ENCODE assay signal across 10 mouse cellular contexts in the genomic region with DNA sequence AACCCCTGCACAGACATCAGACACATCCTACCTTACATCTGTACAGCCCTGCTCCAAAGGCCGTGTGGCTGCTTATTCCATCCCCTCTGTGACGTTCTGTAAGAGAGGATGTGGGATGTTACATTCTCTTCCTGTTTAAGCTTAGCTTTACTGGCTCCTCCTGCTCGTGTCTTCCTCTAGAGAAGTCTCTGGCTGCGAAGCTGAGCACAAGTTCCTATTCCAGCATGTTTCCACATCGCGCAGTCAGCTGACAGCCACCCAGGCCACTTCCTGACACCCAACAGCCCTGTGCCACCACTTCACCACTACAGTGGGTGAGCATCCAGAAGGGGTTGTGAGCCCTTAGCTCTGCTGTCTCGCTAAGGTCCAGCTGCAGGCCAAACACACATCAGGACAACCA. TPM values are rescaled to one million over a fixed set of nuclear protein-coding genes. Genes with fewer than 3 reads are reported as not detected.
DNase-seq lines count a peak whose midpoint lies in the region; ATAC-seq lines count a peak whose summit lies in the region.
"Had no signal": no experiment of that assay in that cellular context is flagged by ENCODE, and none has a peak within 500 bp of the region (broad histone marks: within the 10 kb centered on the region; RNA-seq: fewer than 3 reads in every experiment).

No protein-coding gene starts in this region.

- H3K4me1 ChIP-seq in heart, embryonic 11.5 days (ENCODE audit: control insufficient read depth, insufficient read depth, low read length): peaks cover 21% of the 10 kb centered on the region
- no peaks in the 10 kb centered on the region for H3K4me1 ChIP-seq in midbrain, embryonic 11.5 days (ENCODE audit: control insufficient read depth, insufficient read depth, low read length)

- ATAC-seq in heart, embryonic 11.5 days (replicated peaks; ENCODE audit: insufficient number of reproducible peaks, low FRiP score, low TSS enrichment): no peak
- peak; percentile 62 for ATAC-seq in CD4-positive, CD25-positive, alpha-beta regulatory T cell, adult 4 months
- ATAC-seq in hematopoietic stem cell, adult 5-6 weeks (replicated peaks in 1 of 2; ENCODE audit: insufficient read depth in 1 of 2, low FRiP score in 2 of 2, low TSS enrichment in 1 of 2, low read depth in 1 of 2, poor library complexity in 2 of 2, severe bottlenecking in 2 of 2): peak; percentile 76 to 78
- ATAC-seq in megakaryocyte-erythroid progenitor cell, adult 5-6 weeks (replicated peaks; ENCODE audit: low FRiP score, low TSS enrichment, poor library complexity, severe bottlenecking): no peak
- no peak for ATAC-seq in midbrain, embryonic 11.5 days (ENCODE audit: low FRiP score)
- ATAC-seq: Patski had no signal

- H3K27ac ChIP-seq in heart, embryonic 11.5 days (ENCODE audit: low read depth, low read length): 0 out of 2 replicates have a peak overlapping the region, but pooled peaks have one; percentile 17
- H3K27ac ChIP-seq in midbrain, embryonic 11.5 days (ENCODE audit: low read depth, low read length): no peak overlapping the region

- no peaks in the 10 kb centered on the region for H3K27me3 ChIP-seq in heart, embryonic 11.5 days (ENCODE audit: control insufficient read depth, insufficient read depth, low read length)
- H3K27me3 ChIP-seq in midbrain, embryonic 11.5 days (ENCODE audit: control insufficient read depth, insufficient read depth, low read length): no peaks in the 10 kb centered on the region
- H3K27me3 ChIP-seq: Patski had no signal

- intact Hi-C loops in heart, postnatal 14 days (cut with DNase I): no loop called here

- H3K9ac ChIP-seq in heart, embryonic 11.5 days (ENCODE audit: low read depth, low read length): no peak overlapping the region
- no peak overlapping the region for H3K9ac ChIP-seq in midbrain, embryonic 11.5 days (ENCODE audit: low read length)

- H3K4me3 ChIP-seq in heart, embryonic 11.5 days (ENCODE audit: low read depth, low read length): no peak overlapping the region
- no peak overlapping the region for H3K4me3 ChIP-seq in midbrain, embryonic 11.5 days (ENCODE audit: low read depth, low read length)

- H3K9me3 ChIP-seq in heart, embryonic 11.5 days (replicated peaks; ENCODE audit: control insufficient read depth, low read length): no peaks in the 10 kb centered on the region
- no peaks in the 10 kb centered on the region for H3K9me3 ChIP-seq in midbrain, embryonic 11.5 days (ENCODE audit: control insufficient read depth, low read length)

- no peaks in the 10 kb centered on the region; the same call in 1 of the 2 replicates for H3K36me3 ChIP-seq in heart, embryonic 11.5 days (ENCODE audit: control insufficient read depth, insufficient read depth, low read length)
- H3K36me3 ChIP-seq in midbrain, embryonic 11.5 days (ENCODE audit: control insufficient read depth, insufficient read depth, low read length): 0 out of 2 replicates have a peak, but pooled peaks cover 4% of the 10 kb centered on the region

- WGBS in heart, embryonic 11.5 days (ENCODE audit: insufficient replicate concordance): 63% methylated on average over 7 of the region's 7 CpGs
- WGBS in midbrain, embryonic 11.5 days: 77% methylated on average over 7 of the region's 7 CpGs

- no peak overlapping the region for H3K4me2 ChIP-seq in heart, embryonic 11.5 days
- H3K4me2 ChIP-seq in midbrain, embryonic 11.5 days: no peak overlapping the region

- DNase-seq in heart, postnatal 14 days: no peak
- DNase-seq in lung, postnatal 10 days: peak; percentile 39
- DNase-seq in left cerebral cortex, adult 11 months (ENCODE audit: low spot score): no peak
- no peak for DNase-seq in midbrain, embryonic 11.5 days (ENCODE audit: low spot score, missing footprints)
- DNase-seq: kidney, adult 18-20 months had no signal

RNA-seq across cellular contexts. Expression of a gene that starts 37.2 kb away (rescaled TPM):
- polyA plus RNA-seq in heart, embryonic 11.5 days (2014; fragmentation: Nextera tagmentation; extraction: Ambion mirVana): 31.0 and 31.1 TPM in 2 replicates
- total RNA-seq in heart, postnatal 14 days (2021): 10 to 100 TPM; 13.2 to 13.8 TPM
- polyA plus RNA-seq in CD4-positive, CD25-positive, alpha-beta regulatory T cell, adult 4 months (2017; shearing (Covaris generic)): 10 to 100 TPM; 28.0 to 40.9 TPM
- total RNA-seq in hematopoietic stem cell, adult 5-6 weeks (2017): 25.7 and 32.3 TPM in 2 replicates
- total RNA-seq in megakaryocyte-erythroid progenitor cell, adult 5-6 weeks (2014; fragmentation: Nextera tagmentation): 45.6 and 50.3 TPM in 2 replicates
- 36.1 and 42.6 TPM in 2 replicates for total RNA-seq in megakaryocyte-erythroid progenitor cell, adult 5-6 weeks (2017)
- 49.4 and 52.9 TPM in 2 replicates for polyA plus RNA-seq in midbrain, embryonic 11.5 days (2014; fragmentation: Nextera tagmentation; extraction: Ambion mirVana)

Comparison
In these comparisons a context has a peak if more than half of its experiments do, and no peak if none do; other contexts are left out.
1. ATAC-seq: peak in CD4-positive, CD25-positive, alpha-beta regulatory T cell, adult 4 months (single experiment) and hematopoietic stem cell, adult 5-6 weeks (2 of 2); none in heart, embryonic 11.5 days (single experiment), megakaryocyte-erythroid progenitor cell, adult 5-6 weeks (single experiment) and midbrain, embryonic 11.5 days (single experiment).